12 mouse cellular contexts compared by ENCODE assay signal in the genomic region with DNA sequence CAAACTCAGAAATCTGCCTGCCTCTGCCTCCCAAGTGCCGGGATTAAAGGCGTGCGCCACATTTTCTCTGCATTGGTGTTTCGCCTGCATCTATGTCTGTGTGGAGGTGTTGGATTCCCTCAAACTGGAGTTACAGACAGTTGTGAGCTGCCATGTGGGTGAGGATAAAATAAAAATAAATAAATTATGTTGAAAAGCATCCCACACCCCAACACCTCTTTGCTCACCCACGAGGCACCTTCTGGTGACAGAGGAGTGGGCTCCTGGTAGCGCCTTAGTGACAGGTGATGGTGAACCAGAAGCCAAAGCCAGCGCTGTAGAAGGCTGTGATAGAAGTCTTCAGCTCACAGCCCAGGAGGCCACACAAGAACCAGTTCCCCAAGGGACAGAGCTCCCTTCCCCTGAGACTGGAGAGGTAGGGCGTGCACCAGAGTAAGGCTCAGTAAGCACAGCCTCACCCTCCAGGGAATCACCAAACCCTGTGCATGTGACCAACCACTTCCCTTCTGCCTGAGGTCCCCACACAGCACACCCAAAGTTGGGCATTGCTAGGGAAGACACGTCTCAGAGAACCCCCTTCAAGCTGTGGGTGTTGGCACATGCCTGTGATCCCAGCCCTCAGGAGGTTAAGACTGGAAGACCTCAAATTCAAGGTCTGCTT. TPM values are rescaled to one million over a fixed set of nuclear protein-coding genes. Genes with fewer than 3 reads are reported as not detected.
DNase-seq lines count a peak whose midpoint lies in the region; ATAC-seq lines count a peak whose summit lies in the region.
"Had no signal": no experiment of that assay in that cellular context is flagged by ENCODE, and none has a peak within 500 bp of the region (broad histone marks: within the 10 kb centered on the region; RNA-seq: fewer than 3 reads in every experiment).

No protein-coding gene starts in this region.

- H3K36me3 ChIP-seq in stomach, embryonic 15.5 days = no peaks in the 10 kb centered on the region
- H3K36me3 ChIP-seq: midbrain, embryonic 12.5 days had no signal

- H3K4me3 ChIP-seq in stomach, embryonic 15.5 days (replicated peaks) = no peak overlapping the region
- H3K4me3 ChIP-seq: midbrain, embryonic 12.5 days had no signal

- peak; percentile 52 for ATAC-seq in granulocyte monocyte progenitor cell, adult 5-6 weeks (replicated peaks; ENCODE audit: poor library complexity, severe bottlenecking)
- peak; percentile 39 for ATAC-seq in megakaryocyte progenitor cell, adult 5-6 weeks (replicated peaks; ENCODE audit: poor library complexity)
- ATAC-seq in stomach, embryonic 15.5 days (ENCODE audit: insufficient read depth, low FRiP score, low read depth) = 0 out of 2 replicates have a peak, but pooled peaks have one; percentile 6
- ATAC-seq: hindbrain, embryonic 16.5 days had no signal

- no peaks in the 10 kb centered on the region for H3K27me3 ChIP-seq in stomach, embryonic 15.5 days (replicated peaks)
- H3K27me3 ChIP-seq: midbrain, embryonic 12.5 days had no signal

- no peak overlapping the region for H3K4me2 ChIP-seq in stomach, embryonic 15.5 days
- H3K4me2 ChIP-seq: midbrain, embryonic 12.5 days had no signal

- no peaks in the 10 kb centered on the region for H3K9me3 ChIP-seq in stomach, embryonic 15.5 days
- H3K9me3 ChIP-seq: midbrain, embryonic 12.5 days had no signal

- 0 out of 2 replicates have a peak, but pooled peaks cover 4% of the 10 kb centered on the region for H3K4me1 ChIP-seq in stomach, embryonic 15.5 days
- H3K4me1 ChIP-seq: midbrain, embryonic 12.5 days had no signal

- WGBS in stomach, embryonic 15.5 days = 87% methylated on average over 9 of the region's 9 CpGs

- 0 out of 2 replicates have a peak overlapping the region, but pooled peaks have one; percentile 31 for H3K27ac ChIP-seq in stomach, embryonic 15.5 days
- H3K27ac ChIP-seq: midbrain, embryonic 12.5 days had no signal

- no peak overlapping the region for H3K9ac ChIP-seq in stomach, embryonic 15.5 days
- H3K9ac ChIP-seq: midbrain, embryonic 12.5 days had no signal

- peak; percentile 95 for DNase-seq in heart, adult 11 months
- no peak for DNase-seq in heart, postnatal 4 days
- no peak for DNase-seq in ovary, postnatal 10 days (ENCODE audit: low spot score)
- DNase-seq in left cerebral cortex, adult 18-20 months (ENCODE audit: low spot score in 2 of 2) = no peak
- no peak for DNase-seq in thymus, postnatal 10 days (ENCODE audit: low spot score in 2 of 2)
- DNase-seq: cerebellum, postnatal 36 days had no signal

RNA-seq across cellular contexts. Expression of gene Irgc1, which starts 6.7 kb away (rescaled TPM):
- total RNA-seq in heart, postnatal 4 days (2021) = not detected
- not detected in 2 replicates for total RNA-seq in granulocyte monocyte progenitor cell, adult 5-6 weeks (2014; fragmentation: Nextera tagmentation)
- not detected in 2 replicates for total RNA-seq in granulocyte monocyte progenitor cell, adult 5-6 weeks (2017)
- 0.07 TPM in 1 of 2 replicates, not detected in the other for total RNA-seq in megakaryocyte progenitor cell, adult 5-6 weeks (2015)
- total RNA-seq in megakaryocyte progenitor cell, adult 5-6 weeks (2017) = not detected in 2 replicates
- not detected in 2 replicates for polyA plus RNA-seq in stomach, embryonic 15.5 days (2015; fragmentation: Nextera tagmentation; extraction: Ambion mirVana)
- total RNA-seq in left cerebral cortex, adult 18-20 months (2021) = under 1 TPM in 1 of 2 experiments, not detected in 1; 0.37 TPM
- polyA plus RNA-seq: hindbrain, embryonic 16.5 days; limb, embryonic 14.5 days; midbrain, embryonic 12.5 days had no signal

RNA-seq across cellular contexts. Expression of gene Plaur, which starts 16.9 kb away (rescaled TPM):
- 10 to 100 TPM in 1 of 2 experiments, 1 to 10 TPM in 1; 6.4 to 10.4 TPM for total RNA-seq in heart, postnatal 4 days (2021)
- 19.0 and 20.5 TPM in 2 replicates for total RNA-seq in granulocyte monocyte progenitor cell, adult 5-6 weeks (2014; fragmentation: Nextera tagmentation)
- total RNA-seq in granulocyte monocyte progenitor cell, adult 5-6 weeks (2017) = 23.9 and 26.2 TPM in 2 replicates
- total RNA-seq in megakaryocyte progenitor cell, adult 5-6 weeks (2015) = 17.9 and 21.2 TPM in 2 replicates
- 20.5 and 27.6 TPM in 2 replicates for total RNA-seq in megakaryocyte progenitor cell, adult 5-6 weeks (2017)
- 12.1 and 12.3 TPM in 2 replicates for polyA plus RNA-seq in stomach, embryonic 15.5 days (2015; fragmentation: Nextera tagmentation; extraction: Ambion mirVana)
- 1 to 10 TPM in 1 of 2 experiments, under 1 TPM in 1; 0.59 to 1.5 TPM for total RNA-seq in left cerebral cortex, adult 18-20 months (2021)

RNA-seq across cellular contexts. Expression of gene Cadm4, which starts 36.4 kb away (rescaled TPM):
- total RNA-seq in heart, postnatal 4 days (2021) = 10 to 100 TPM; 11.9 to 12.5 TPM
- not detected in 2 replicates for total RNA-seq in granulocyte monocyte progenitor cell, adult 5-6 weeks (2014; fragmentation: Nextera tagmentation)
- not detected in 2 replicates for total RNA-seq in granulocyte monocyte progenitor cell, adult 5-6 weeks (2017)
- not detected in 2 replicates for total RNA-seq in megakaryocyte progenitor cell, adult 5-6 weeks (2015)
- total RNA-seq in megakaryocyte progenitor cell, adult 5-6 weeks (2017) = not detected in 2 replicates
- 4.7 and 6.3 TPM in 2 replicates for polyA plus RNA-seq in stomach, embryonic 15.5 days (2015; fragmentation: Nextera tagmentation; extraction: Ambion mirVana)
- 100 to 1,000 TPM; 207 to 219 TPM for total RNA-seq in left cerebral cortex, adult 18-20 months (2021)

RNA-seq across cellular contexts. Expression of gene Smg9, which starts 46.0 kb away (rescaled TPM):
- 10 to 100 TPM; 15.0 to 15.5 TPM for total RNA-seq in heart, postnatal 4 days (2021)
- total RNA-seq in granulocyte monocyte progenitor cell, adult 5-6 weeks (2014; fragmentation: Nextera tagmentation) = 21.6 and 29.5 TPM in 2 replicates
- 19.5 and 21.8 TPM in 2 replicates for total RNA-seq in granulocyte monocyte progenitor cell, adult 5-6 weeks (2017)
- total RNA-seq in megakaryocyte progenitor cell, adult 5-6 weeks (2015) = 10.8 and 18.1 TPM in 2 replicates
- total RNA-seq in megakaryocyte progenitor cell, adult 5-6 weeks (2017) = 16.0 and 20.8 TPM in 2 replicates
- 20.9 and 23.7 TPM in 2 replicates for polyA plus RNA-seq in stomach, embryonic 15.5 days (2015; fragmentation: Nextera tagmentation; extraction: Ambion mirVana)
- total RNA-seq in left cerebral cortex, adult 18-20 months (2021) = 10 to 100 TPM; 40.2 to 43.0 TPM

Comparison
In these comparisons a context has a peak if more than half of its experiments do, and no peak if none do; other contexts are left out.
1. RNA of gene Cadm4, which starts 36.4 kb away (total RNA-seq): 207 to 219 TPM in left cerebral cortex, adult 18-20 months; 11.9 to 12.5 TPM in heart, postnatal 4 days, not detected in granulocyte monocyte progenitor cell, adult 5-6 weeks and not detected in megakaryocyte progenitor cell, adult 5-6 weeks; every median in the first group is over 10 times any median in the second.
2. Peak in every context shown above with its lines, with median percentiles within 50 percentile points of each other: ATAC-seq.